Mouse (Mus musculus) ovary, adult 10 weeks (tissue): Measurements from ENCODE around the gene Vmn2r60. TPM values are rescaled to one million over a fixed set of nuclear protein-coding genes. Genes with fewer than 3 reads are reported as not detected.

Source experiments
- polyA plus RNA-seq: library from polyadenylated mRNA; stranded (reverse); fragments of 350-450 nt; fragmentation: Illumina TruSeq; extraction: RNeasy Lipid Tissue Mini Kit (QIAGEN cat#74804); gene quantifications from one replicate; pipeline ENCODE4 v1.2.3, GENCODE M21; 2014

The Vmn2r60 gene
- polyA plus RNA-seq = not detected

DNA sequence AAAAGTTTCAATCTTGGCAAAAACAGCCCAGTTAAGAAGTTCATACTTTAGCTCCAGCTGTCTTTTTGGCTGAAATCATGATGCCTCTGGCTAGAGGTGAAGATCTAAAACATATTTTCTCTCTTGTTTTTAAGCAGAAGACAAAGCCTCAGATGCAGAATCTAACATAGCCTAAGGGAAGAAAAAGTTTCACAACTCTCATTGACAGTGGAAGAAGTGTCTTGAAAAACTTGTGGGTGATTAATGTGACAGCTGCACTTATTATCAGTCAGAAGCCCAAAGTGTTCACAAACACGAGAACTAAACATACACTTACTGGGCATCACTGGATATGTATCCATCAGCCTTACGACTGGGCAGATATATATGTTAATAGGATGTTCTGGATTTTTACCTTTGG is at the start of gene Vmn2r60:
Gene Vmn2r60 (plus strand): TSS at position 301 of the 400 bp plus-strand sequence.

DNA sequence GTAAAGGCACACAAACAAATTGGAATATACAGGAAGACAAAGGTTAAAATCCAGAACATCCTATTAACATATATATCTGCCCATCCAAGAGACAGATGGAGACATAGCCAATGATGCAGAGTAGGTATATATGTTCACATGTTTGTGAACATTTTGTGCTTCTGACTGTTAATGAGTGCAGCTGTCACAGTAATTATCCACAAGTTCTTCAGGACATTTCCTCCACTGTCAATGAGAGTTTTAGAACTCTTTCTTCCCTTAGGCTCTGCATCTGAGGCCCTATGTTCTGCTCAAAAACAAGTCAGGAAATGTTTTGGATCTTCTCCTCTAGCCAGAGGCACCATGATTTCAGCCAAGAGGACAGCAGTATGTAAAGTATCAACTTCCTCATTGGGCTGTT is 48.6 kb upstream of the Vmn2r60 start, which contains the start of gene Vmn2r59:
Gene Vmn2r59 (minus strand): TSS at position 101 of the 400 bp plus-strand sequence.

Other genes starting within 250 kb of the Vmn2r60 start
- not detected for gene Vmn2r58, start 235.1 kb upstream of the Vmn2r60 start, polyA plus RNA-seq
- not detected for gene Vmn2r59, start 48.7 kb upstream of the Vmn2r60 start, polyA plus RNA-seq
- gene Vmn2r61, start 152.3 kb downstream of the Vmn2r60 start, polyA plus RNA-seq = not detected